Mouse (Mus musculus) stomach, embryonic 15.5 days (tissue): ENCODE results near the gene Slc6a5. TPM values are rescaled to one million over a fixed set of nuclear protein-coding genes. Genes with fewer than 3 reads are reported as not detected.

Source experiments
- polyA plus RNA-seq: library from polyadenylated mRNA; unstranded; fragments of >200 nt; fragmentation: Nextera tagmentation; extraction: Ambion mirVana; gene quantifications from 2 replicates; pipeline ENCODE4 v1.2.1, GENCODE M21; 2015

The Slc6a5 gene
- polyA plus RNA-seq, 1 experiment from 2014 or later = 0.01 TPM

Other genes with a start within 250 kb of the Slc6a5 start
- gene Htatip2, start 151.0 kb upstream of the Slc6a5 start, polyA plus RNA-seq = 19.1 and 20.0 TPM in 2 replicates
- 48.9 and 54.6 TPM in 2 replicates for gene Prmt3, start 131.8 kb upstream of the Slc6a5 start, polyA plus RNA-seq
- 4.8 and 5.1 TPM in 2 replicates for gene Nell1, start 64.7 kb downstream of the Slc6a5 start, polyA plus RNA-seq